Mouse (Mus musculus) activated CD4-positive, CD25-positive, alpha-beta regulatory T cell, adult 4 months (primary cell): ENCODE measurements around the gene Psen2. TPM values are rescaled to one million over a fixed set of nuclear protein-coding genes. Genes with fewer than 3 reads are reported as not detected.

Experiments
- ATAC-seq: one replicate; pipeline ENCODE4 v1.8.0; 2017
- polyA plus RNA-seq, 2 experiments: library from polyadenylated mRNA; unstranded; fragments of 100-300 nt; shearing (Covaris generic); gene quantifications; one replicate each; pipeline ENCODE4 v1.2.1; 2017

Psen2 gene
- polyA plus RNA-seq, 2 experiments from 2014 or later: 109 to 116 TPM

GRCm38 (mm10) chr1:180197956-180198355 lies 65.3 kb downstream of the Psen2 start:
- no peak for ATAC-seq

GRCm38 (mm10) chr1:180196508-180196907 lies 66.7 kb downstream of the Psen2 start:
- ATAC-seq: no peak

- peak; percentile 96 for ATAC-seq
These were observed 67.4 kb downstream of the Psen2 start for GRCm38 (mm10) chr1:180195703-180196381.

GRCm38 (mm10) chr1:180194781-180195471 lies 68.3 kb downstream of the Psen2 start:
- ATAC-seq: no peak

- ATAC-seq: no peak
These were observed 69.2 kb downstream of the Psen2 start for GRCm38 (mm10) chr1:180194048-180194447.

- no peak for ATAC-seq
These were observed 69.8 kb downstream of the Psen2 start for GRCm38 (mm10) chr1:180193391-180193935.

- no peak for ATAC-seq
These were observed 70.4 kb downstream of the Psen2 start for GRCm38 (mm10) chr1:180192866-180193265.

- no peak for ATAC-seq
These were observed 71.5 kb downstream of the Psen2 start for GRCm38 (mm10) chr1:180191651-180192220.

- no peak for ATAC-seq
These were observed 72.1 kb downstream of the Psen2 start for GRCm38 (mm10) chr1:180191112-180191511.

GRCm38 (mm10) chr1:180188951-180189350 lies 74.3 kb downstream of the Psen2 start:
- no peak for ATAC-seq

- ATAC-seq: no peak
These were observed 76.9 kb downstream of the Psen2 start for GRCm38 (mm10) chr1:180186371-180186770.

- no peak for ATAC-seq
These were observed 77.4 kb downstream of the Psen2 start for GRCm38 (mm10) chr1:180185877-180186276.

- ATAC-seq: no peak
These were observed 78.5 kb downstream of the Psen2 start for GRCm38 (mm10) chr1:180184768-180185167.

GRCm38 (mm10) chr1:180183525-180184159 lies 79.6 kb downstream of the Psen2 start:
- no peak for ATAC-seq

GRCm38 (mm10) chr1:180182731-180183130 lies 80.5 kb downstream of the Psen2 start:
- no peak for ATAC-seq

- ATAC-seq: no peak
These were observed 81.3 kb downstream of the Psen2 start for GRCm38 (mm10) chr1:180181966-180182319.

GRCm38 (mm10) chr1:180181304-180181965 lies 81.8 kb downstream of the Psen2 start:
- no peak for ATAC-seq

GRCm38 (mm10) chr1:180179840-180180239 lies 83.4 kb downstream of the Psen2 start:
- no peak for ATAC-seq

- no peak for ATAC-seq
These were observed 84.1 kb downstream of the Psen2 start for GRCm38 (mm10) chr1:180179100-180179499.

- no peak for ATAC-seq
These were observed 84.9 kb downstream of the Psen2 start for GRCm38 (mm10) chr1:180178340-180178739.
